Mouse (Mus musculus) limb, embryonic 12.5 days (tissue): Measurements from ENCODE around the gene Ttc16. TPM values are rescaled to one million over a fixed set of nuclear protein-coding genes. Genes with fewer than 3 reads are reported as not detected.

Experiments
- ATAC-seq: fragments of 200-750 bp; cut with Nextera tagmentation; 2 replicates; pipeline ENCODE4 v1.8.0; 2017; ENCODE audit warnings: low read depth, moderate TSS enrichment; ENCODE audit not compliant: insufficient number of reproducible peaks, insufficient read depth, low FRiP score, low TSS enrichment
- H3K27ac ChIP-seq: fragments of 300-500 bp; sonication (generic); 2 replicates; pipeline ENCODE4 v1.5.1; 2016; ENCODE audit warnings: mild to moderate bottlenecking, moderate library complexity
- H3K27me3 ChIP-seq: fragments of 300-500 bp; sonication (generic); 2 replicates; pipeline ENCODE4 v1.6.1; 2016; ENCODE audit warnings: mild to moderate bottlenecking, moderate library complexity
- H3K36me3 ChIP-seq: fragments of 300-500 bp; sonication (generic); 2 replicates; pipeline ENCODE4 v1.6.1; 2016; ENCODE audit warnings: mild to moderate bottlenecking, moderate library complexity
- H3K4me1 ChIP-seq: fragments of 300-500 bp; sonication (generic); replicated peaks from 2 replicates; pipeline ENCODE4 v1.6.1; 2016
- H3K4me2 ChIP-seq: fragments of 300-500 bp; sonication (generic); 2 replicates; pipeline ENCODE4 v1.6.1; 2016; ENCODE audit warnings: mild to moderate bottlenecking, moderate library complexity
- H3K4me3 ChIP-seq: fragments of 300-500 bp; sonication (generic); replicated peaks from 2 replicates; pipeline ENCODE4 v1.5.1; 2016; ENCODE audit warnings: mild to moderate bottlenecking
- H3K9ac ChIP-seq: fragments of 300-500 bp; sonication (generic); replicated peaks from 2 replicates; pipeline ENCODE4 v1.6.1; 2016; ENCODE audit warnings: mild to moderate bottlenecking, moderate library complexity
- H3K9me3 ChIP-seq: fragments of 300-500 bp; sonication (generic); 2 replicates; pipeline ENCODE4 v1.6.1; 2016; ENCODE audit warnings: mild to moderate bottlenecking, moderate library complexity
- WGBS: fragments of 180-500 bp; shearing (Covaris S2); methylation state at CpG from one replicate; pipeline ENCODE4 v1.1.7; 2016; 5-methylcytosine and 5-hydroxymethylcytosine counted together
- polyA plus RNA-seq: library from polyadenylated mRNA; unstranded; fragments of >200 nt; fragmentation: Nextera tagmentation; extraction: Ambion mirVana; gene quantifications from 2 replicates; pipeline ENCODE4 v1.2.1, GENCODE M21; 2016

Gene Ttc16
- 0.28 and 0.35 TPM in 2 replicates for polyA plus RNA-seq

DNA sequence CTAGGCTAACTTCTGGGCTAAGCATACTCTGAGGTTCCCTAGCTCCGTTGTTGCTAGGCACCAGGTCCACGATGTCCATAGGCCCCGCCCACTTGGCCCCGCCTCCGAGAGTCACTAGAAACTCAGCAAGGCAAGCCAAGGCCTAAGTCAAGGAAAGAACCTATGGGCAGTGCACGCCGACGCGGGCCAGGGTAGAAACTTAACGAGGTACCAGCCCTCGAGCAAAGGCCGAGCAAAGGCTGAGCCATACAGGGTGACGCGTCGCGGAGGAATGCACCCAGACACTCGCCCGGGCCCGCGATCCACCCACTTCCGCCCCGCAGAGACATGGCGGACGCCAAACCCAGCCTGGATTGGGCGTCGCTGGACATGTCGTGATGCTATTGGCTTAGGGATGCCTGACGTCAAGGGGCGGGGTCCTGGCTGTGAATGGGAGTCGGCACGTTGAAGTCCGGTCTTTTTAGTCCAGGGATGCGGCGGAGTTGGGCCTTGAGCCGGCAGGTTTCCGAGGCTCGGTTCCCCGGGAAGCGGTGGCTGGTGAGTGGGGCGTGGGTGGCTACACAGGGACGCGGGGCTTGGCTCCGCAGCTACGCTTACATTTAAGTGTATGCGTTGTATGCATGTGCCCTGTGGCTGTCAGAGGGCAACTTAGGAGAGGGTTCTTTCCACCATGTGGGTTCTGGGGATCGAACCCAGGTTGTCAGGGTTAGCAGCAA lies at the start of gene Ttc16, which contains the start of gene Ptrh1:
TSS of gene Ttc16 (minus strand) at position 275 of the 716 bp plus-strand sequence.
TSS of gene Ptrh1 (plus strand) at position 428 of the 716 bp plus-strand sequence.
- peaks cover 15% of the 10 kb centered on the region for H3K4me1 ChIP-seq
- H3K4me2 ChIP-seq, result peak within 1 kb of the TSS; percentile 80
- H3K9ac ChIP-seq, result peak within 1 kb of the TSS; percentile 57
- peak; percentile 96 for ATAC-seq
- H3K4me3 ChIP-seq, result peak within 1 kb of the TSS; percentile 53
- under 1% methylated on average over 46 of the region's 46 CpGs for WGBS
- no peaks in the 10 kb centered on the region for H3K36me3 ChIP-seq
- peaks cover 6% of the 10 kb centered on the region for H3K27me3 ChIP-seq
- H3K9me3 ChIP-seq, result no peaks in the 10 kb centered on the region
- peak within 1 kb of the TSS; percentile 69; the same call in 1 of the 2 replicates for H3K27ac ChIP-seq

DNA sequence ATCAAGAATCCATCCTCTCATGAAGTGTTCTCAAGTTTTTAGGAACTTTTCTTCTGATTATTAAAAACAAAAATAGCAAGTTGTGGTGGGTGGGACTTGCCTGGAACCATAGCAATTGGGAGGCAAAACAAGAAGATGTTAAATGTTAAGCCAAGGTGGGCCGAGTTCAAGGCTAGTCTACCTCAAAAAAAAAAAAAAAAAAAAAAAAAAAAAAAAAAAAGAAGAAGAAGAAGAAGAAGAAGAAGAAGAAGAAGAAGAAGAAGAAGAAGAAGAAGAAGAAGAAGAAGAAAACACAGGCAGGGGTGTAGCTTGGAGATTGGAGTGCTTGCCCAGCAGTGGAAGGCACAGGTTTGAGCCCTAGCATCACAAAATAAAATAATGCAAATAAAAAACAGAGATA lies 49.3 kb upstream of the Ttc16 start:
- Histone ChIP-seq H3K4me3 (no peak overlapping the region), H3K9ac (no peak overlapping the region), H3K36me3 (0 out of 2 replicates have a peak, but pooled peaks cover 5% of the 10 kb centered on the region), H3K27me3 (no peaks in the 10 kb centered on the region), H3K27ac (peak overlapping the region; percentile 47; the same call in 1 of the 2 replicates), H3K4me2 (no peak overlapping the region), H3K4me1 (peaks cover 16% of the 10 kb centered on the region), H3K9me3 (no peaks in the 10 kb centered on the region)
- no peak for ATAC-seq
- 88% methylated on average over 1 of the region's 1 CpGs for WGBS

DNA sequence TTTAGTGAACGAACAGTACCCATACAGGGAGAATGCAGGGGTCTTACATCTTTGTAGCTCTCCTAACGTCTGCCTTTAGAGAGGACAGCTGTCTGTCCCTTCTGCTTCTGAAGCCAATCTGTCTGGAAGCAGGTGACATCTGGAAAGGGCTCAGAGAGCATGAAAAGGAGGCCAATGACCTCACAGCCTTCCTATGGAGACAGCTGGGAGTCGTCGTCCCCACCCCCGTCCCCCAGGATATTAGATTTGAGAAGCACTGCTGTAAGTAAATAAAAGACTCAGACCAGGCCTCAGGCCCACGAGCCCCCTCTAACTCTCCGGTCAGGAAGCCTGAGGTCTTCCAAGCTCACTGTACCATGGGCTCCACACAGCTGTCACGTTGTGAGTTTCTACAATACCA lies 48.7 kb upstream of the Ttc16 start:
- H3K9me3 ChIP-seq, result no peaks in the 10 kb centered on the region
- ATAC-seq, result peak; percentile 61; the same call in 1 of the 2 replicates
- peaks cover 16% of the 10 kb centered on the region for H3K4me1 ChIP-seq
- no peaks in the 10 kb centered on the region for H3K27me3 ChIP-seq
- H3K36me3 ChIP-seq, result 0 out of 2 replicates have a peak, but pooled peaks cover 5% of the 10 kb centered on the region
- no peak overlapping the region for H3K4me3 ChIP-seq
- peak overlapping the region; percentile 47; the same call in 1 of the 2 replicates for H3K27ac ChIP-seq
- 37% methylated on average over 8 of the region's 8 CpGs for WGBS
- no peak overlapping the region for H3K9ac ChIP-seq
- H3K4me2 ChIP-seq, result no peak overlapping the region

DNA sequence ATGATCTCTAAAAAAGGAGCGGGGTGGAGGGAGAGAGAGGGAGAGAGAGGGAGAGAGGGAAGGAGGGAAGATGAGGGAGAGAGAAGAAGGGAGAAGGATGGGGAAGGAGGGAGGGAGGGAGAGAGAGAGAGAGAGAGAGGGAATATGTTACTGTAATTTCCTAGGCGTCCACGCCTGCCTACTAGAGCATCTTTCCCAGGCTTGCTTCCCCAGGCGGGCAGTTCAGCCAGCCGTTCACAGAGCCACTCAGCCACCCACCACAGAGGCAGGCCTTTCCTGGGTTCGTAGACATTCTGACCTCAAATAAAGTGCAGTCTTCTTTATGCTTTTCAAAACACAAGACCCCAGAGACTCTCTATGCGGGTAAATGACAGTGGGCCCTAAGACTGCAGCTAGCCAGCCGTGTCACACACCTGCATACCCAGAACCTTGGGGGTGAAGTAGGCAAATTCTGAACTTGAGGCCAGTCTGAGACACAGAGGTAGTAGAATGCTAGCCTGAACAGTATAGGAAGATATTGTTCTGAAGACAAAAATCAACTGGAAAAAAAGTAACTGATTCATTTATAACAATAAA lies 48.2 kb upstream of the Ttc16 start:
- Histone ChIP-seq H3K4me3 (no peak overlapping the region), H3K27ac (peak overlapping the region; percentile 1; the same call in 1 of the 2 replicates), H3K27me3 (no peaks in the 10 kb centered on the region), H3K9me3 (no peaks in the 10 kb centered on the region), H3K4me1 (peaks cover 16% of the 10 kb centered on the region), H3K4me2 (no peak overlapping the region), H3K36me3 (0 out of 2 replicates have a peak, but pooled peaks cover 5% of the 10 kb centered on the region), H3K9ac (peak overlapping the region; percentile 18; the same call in 1 of the 2 replicates)
- WGBS, result 59% methylated on average over 8 of the region's 8 CpGs
- ATAC-seq, result no peak

DNA sequence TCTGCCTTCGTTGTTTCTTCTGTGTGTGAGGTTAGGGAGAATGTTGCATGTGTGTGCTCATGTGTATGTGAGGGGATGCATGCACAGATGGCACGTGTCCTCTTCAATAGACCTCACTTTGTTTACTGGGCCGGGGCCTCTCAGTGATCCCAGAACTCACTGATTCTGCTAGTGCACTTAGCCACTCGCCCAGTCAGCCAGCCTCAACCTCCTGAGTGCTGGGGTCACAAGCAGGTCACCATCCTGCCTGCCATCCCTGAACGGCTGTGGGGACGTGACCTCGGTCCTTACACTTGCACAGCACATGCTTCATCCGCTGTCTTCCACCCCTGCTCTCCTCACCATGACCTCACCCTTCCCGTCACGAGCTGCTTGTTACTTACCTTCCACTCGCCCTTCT lies 47.7 kb upstream of the Ttc16 start:
- Histone ChIP-seq H3K4me2 (no peak overlapping the region), H3K4me1 (peaks cover 17% of the 10 kb centered on the region), H3K36me3 (0 out of 2 replicates have a peak, but pooled peaks cover 5% of the 10 kb centered on the region), H3K9me3 (no peaks in the 10 kb centered on the region), H3K4me3 (no peak overlapping the region), H3K27me3 (no peaks in the 10 kb centered on the region), H3K9ac (peak overlapping the region; percentile 18; the same call in 1 of the 2 replicates), H3K27ac (peak overlapping the region; percentile 1; the same call in 1 of the 2 replicates)
- WGBS, result 40% methylated on average over 11 of the region's 11 CpGs
- ATAC-seq, result no peak

DNA sequence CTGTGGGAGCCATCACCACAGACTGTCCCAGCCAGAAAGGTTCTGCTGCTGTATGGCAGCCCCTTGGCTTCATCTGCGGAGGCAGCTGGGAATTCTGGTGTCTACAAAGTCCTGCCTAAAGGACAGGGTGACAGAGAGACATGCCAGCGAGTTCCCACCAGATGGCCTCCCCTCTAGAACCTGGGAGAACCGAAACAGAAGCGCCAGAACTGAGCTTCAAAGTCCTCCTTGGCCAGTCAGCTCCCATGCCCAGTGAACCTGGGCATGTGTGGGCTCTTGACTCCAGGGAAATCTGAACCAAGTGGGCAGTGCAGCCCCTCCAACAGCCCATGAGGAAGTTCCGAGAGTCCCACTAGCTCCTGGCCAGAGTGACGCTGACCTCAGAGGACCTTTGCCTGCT lies 47.2 kb upstream of the Ttc16 start:
- no peaks in the 10 kb centered on the region for H3K9me3 ChIP-seq
- H3K4me2 ChIP-seq, result no peak overlapping the region
- H3K4me3 ChIP-seq, result no peak overlapping the region
- ATAC-seq, result no peak
- H3K9ac ChIP-seq, result no peak overlapping the region
- no peak overlapping the region for H3K27ac ChIP-seq
- 73% methylated on average over 6 of the region's 6 CpGs for WGBS
- peaks cover 23% of the 10 kb centered on the region for H3K4me1 ChIP-seq
- H3K27me3 ChIP-seq, result no peaks in the 10 kb centered on the region
- 0 out of 2 replicates have a peak, but pooled peaks cover 5% of the 10 kb centered on the region for H3K36me3 ChIP-seq

DNA sequence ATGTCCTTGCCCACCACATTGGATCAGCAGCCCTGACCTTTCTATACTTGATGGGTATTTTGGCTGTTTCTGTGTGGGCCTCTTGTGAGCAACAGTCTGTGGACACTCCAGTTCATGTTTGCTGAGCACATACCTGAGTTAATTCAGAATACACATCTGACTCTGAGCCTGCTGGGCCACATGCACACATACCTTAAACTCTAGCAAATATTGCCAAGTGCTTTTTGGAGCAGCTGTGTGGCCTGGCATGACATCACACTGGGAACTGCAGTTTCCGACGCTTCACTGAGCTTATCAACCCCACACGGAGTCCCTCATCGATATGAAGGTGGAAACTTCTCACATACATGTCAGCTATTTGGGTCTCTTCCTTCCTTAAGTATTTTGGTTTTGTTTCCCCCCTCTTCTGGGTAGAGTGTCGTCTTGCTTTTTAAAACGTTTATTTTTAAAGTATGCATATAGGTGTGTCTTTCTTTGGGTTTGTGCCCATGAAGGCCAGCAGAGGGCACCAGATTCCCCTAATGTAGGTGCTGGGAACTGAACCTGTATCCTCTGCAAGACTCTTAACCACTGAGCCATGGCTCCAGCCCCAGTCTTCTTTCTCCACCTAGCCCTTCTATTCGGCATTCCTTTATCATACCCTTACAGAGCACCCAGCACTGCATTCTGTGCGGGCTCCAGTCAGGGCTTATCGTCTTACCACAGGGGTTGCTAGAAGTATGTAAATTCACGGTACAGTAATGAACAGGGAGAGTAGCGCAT lies 45.8 kb upstream of the Ttc16 start:
- ATAC-seq, result no peak
- H3K9me3 ChIP-seq, result no peaks in the 10 kb centered on the region
- H3K27ac ChIP-seq, result no peak overlapping the region
- H3K36me3 ChIP-seq, result 0 out of 2 replicates have a peak, but pooled peaks cover 5% of the 10 kb centered on the region
- H3K27me3 ChIP-seq, result no peaks in the 10 kb centered on the region
- WGBS, result 71% methylated on average over 11 of the region's 11 CpGs
- H3K4me3 ChIP-seq, result no peak overlapping the region
- peaks cover 34% of the 10 kb centered on the region for H3K4me1 ChIP-seq
- no peak overlapping the region for H3K4me2 ChIP-seq
- no peak overlapping the region for H3K9ac ChIP-seq

DNA sequence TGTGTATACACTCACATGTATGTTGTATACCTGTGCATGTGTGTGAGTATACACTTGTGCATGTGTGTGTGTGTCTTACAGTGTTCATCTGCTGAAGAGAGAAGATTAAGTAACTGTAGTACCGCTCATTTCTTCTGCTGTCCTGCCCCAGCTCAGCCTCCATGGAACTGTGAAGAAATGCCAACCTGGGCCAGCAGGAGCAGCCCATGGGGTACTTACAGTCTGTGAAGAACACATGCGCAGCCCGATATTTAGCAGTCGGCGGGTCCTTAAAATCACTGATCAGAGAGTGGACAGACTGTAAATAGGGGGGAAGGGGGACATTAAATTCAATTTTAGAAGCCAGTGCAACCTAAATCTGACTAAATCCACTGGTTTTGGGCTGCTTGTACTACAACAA lies 42.8 kb upstream of the Ttc16 start:
- no peak for ATAC-seq
- H3K9me3 ChIP-seq, result no peaks in the 10 kb centered on the region
- H3K4me2 ChIP-seq, result no peak overlapping the region
- H3K9ac ChIP-seq, result no peak overlapping the region
- peaks cover 23% of the 10 kb centered on the region; the same call in 1 of the 2 replicates for H3K36me3 ChIP-seq
- no peak overlapping the region; the same call in 1 of the 2 replicates for H3K27ac ChIP-seq
- 93% methylated on average over 5 of the region's 5 CpGs for WGBS
- H3K27me3 ChIP-seq, result no peaks in the 10 kb centered on the region
- H3K4me1 ChIP-seq, result peaks cover 29% of the 10 kb centered on the region
- H3K4me3 ChIP-seq, result no peak overlapping the region

DNA sequence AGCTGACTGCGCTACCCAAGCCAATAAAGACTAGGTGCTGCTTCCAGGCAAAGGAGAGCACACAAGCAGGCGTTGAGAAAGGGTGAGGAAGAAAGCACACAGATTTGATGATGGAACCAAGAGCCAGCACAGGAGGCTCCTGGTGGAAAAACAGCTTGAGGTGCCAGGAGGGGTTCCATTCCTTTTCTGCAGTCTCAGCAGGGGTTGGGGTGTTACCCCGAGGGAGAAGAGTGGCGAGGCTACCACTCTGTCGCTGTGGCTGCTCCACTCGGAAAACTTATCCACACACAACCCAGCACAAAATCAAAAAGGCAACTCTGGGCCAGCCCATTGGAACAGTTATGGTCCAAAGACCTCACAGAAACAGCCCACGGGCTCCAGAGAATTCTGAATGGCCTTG lies 42.2 kb upstream of the Ttc16 start:
- Histone ChIP-seq H3K4me1 (peaks cover 24% of the 10 kb centered on the region), H3K27me3 (no peaks in the 10 kb centered on the region), H3K4me3 (no peak overlapping the region), H3K9ac (no peak overlapping the region), H3K36me3 (peaks cover 28% of the 10 kb centered on the region; the same call in 1 of the 2 replicates), H3K4me2 (0 out of 2 replicates have a peak overlapping the region, but pooled peaks have one; percentile 22), H3K27ac (peak overlapping the region; percentile 78), H3K9me3 (no peaks in the 10 kb centered on the region)
- ATAC-seq, result no peak
- WGBS, result 48% methylated on average over 7 of the region's 7 CpGs

DNA sequence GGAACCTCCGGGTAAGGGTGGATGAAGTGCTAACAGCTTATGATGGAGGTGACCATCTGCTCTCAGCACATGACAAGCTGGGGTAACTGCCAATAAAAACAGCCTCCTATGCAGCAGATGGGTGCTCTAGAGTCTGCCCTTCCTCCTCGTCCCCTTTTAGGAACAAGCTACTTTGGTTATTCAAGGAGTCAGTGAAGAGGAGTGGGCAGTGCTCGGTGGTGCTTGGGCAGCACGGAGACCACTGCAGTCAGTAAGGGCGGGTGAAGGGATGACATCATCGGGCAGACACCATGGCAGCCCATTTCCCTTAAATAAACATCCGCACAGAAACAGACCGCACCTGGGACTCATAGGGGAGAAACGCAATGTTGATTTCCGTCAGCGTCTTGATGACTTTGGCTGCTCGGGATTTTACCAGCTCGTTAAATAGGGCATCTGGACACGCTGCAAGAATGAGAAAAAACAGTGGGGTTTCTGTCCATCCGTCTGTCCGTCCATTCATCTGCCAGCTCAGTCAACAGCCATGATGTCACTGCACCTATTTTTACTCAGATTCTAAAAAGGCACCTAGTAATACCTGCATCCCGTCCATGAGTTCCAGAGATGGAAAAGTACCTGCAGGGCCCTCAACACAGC lies 41.6 kb upstream of the Ttc16 start:
- 25% methylated on average over 17 of the region's 17 CpGs for WGBS
- Histone ChIP-seq H3K9me3 (no peaks in the 10 kb centered on the region), H3K27ac (peak overlapping the region; percentile 78), H3K27me3 (no peaks in the 10 kb centered on the region), H3K4me3 (no peak overlapping the region), H3K36me3 (peaks cover 29% of the 10 kb centered on the region; the same call in 1 of the 2 replicates), H3K4me1 (peaks cover 24% of the 10 kb centered on the region), H3K9ac (no peak overlapping the region), H3K4me2 (peak overlapping the region; percentile 22)
- no peak for ATAC-seq
